Mouse (Mus musculus): ENCODE measurements around the gene Mkln1. TPM values are rescaled to one million over a fixed set of nuclear protein-coding genes. Genes with fewer than 3 reads are reported as not detected.
"Not testable (repeated sequence)": the region's sequence is repeated elsewhere in the genome, so short reads cannot be mapped to it uniquely, and the experiment has no call there.

Mkln1 gene
- polyA plus RNA-seq, 1 experiment from 2014 or later = 155 TPM

DNA sequence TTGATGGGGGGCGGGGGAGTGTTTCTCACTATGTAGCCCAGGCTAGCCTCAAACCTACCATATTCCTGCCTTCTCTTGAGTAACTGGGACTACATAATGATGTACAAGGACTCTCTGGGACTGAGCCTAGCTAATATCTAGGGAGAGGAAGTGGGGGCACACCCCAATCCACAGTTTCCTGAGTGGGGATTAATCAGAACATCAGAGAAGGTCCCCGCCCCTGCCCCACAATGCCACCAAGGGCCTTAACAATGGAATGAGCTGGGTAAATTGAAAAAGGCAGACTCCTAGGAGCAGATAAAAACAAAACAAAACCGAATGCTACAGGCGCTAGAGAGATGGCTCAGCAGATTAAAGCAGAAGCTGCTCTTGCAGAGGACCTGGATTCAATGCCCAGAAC, 138.7 kb downstream of the Mkln1 start:
- H3K4me2 ChIP-seq = no peak overlapping the region
- no peak for ATAC-seq (ENCODE audit: low read depth)
- H3K27me3 ChIP-seq = no peaks in the 10 kb centered on the region
- WGBS = 86% methylated on average over 4 of the region's 4 CpGs
- H3K9me3 ChIP-seq = no peaks in the 10 kb centered on the region
- H3K9ac ChIP-seq = no peak overlapping the region
- no peak overlapping the region for H3K4me3 ChIP-seq
- no peaks in the 10 kb centered on the region for H3K4me1 ChIP-seq (replicated peaks)
- H3K27ac ChIP-seq (replicated peaks) = no peak overlapping the region
- peaks cover 7% of the 10 kb centered on the region for H3K36me3 ChIP-seq

DNA sequence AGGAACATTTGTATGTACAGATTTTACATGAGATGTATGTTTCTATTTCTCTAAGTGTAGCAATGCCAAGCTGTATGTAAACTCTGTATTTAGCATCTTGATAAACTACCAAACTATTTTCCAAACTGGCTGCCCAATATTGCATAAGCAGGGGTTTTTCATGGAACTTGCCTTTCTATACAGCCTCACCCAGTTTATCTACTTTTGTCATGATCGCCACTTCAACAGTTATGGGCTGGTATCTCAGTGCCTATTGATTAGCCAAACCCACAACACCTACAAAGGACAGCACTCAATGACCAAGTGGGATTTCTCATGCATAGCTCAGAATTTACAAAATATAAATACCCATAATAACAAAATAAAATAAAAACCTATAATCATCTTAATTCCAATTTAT, 139.6 kb downstream of the Mkln1 start:
- peaks cover 3% of the 10 kb centered on the region; the same call in 1 of the 2 replicates for H3K4me1 ChIP-seq (replicated peaks)
- WGBS = 95% methylated on average over 1 of the region's 1 CpGs
- no peak for ATAC-seq (ENCODE audit: low read depth)

DNA sequence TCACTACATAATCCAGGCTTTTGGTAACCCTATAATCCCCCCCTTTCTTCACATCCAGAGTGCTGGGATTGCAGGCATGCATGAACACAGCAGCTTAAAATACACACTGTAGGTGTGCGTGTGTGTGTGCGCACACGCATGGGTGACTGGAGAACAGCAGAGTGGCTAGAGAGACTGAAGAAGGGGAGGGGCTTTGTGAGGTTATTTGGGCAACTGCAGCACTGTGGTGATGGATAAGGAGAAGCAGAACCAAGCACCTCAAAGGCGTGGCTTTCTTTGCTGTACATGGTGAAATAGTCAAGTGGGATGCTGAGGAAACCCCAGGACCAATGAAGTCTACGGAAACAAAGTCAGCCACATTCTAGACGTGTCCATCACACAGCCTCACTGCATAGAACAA, 141.5 kb downstream of the Mkln1 start:
- peaks cover 7% of the 10 kb centered on the region for H3K36me3 ChIP-seq
- no peak for ATAC-seq (ENCODE audit: low read depth)
- H3K9me3 ChIP-seq = no peaks in the 10 kb centered on the region
- H3K27ac ChIP-seq (replicated peaks) = no peak overlapping the region
- peaks cover 3% of the 10 kb centered on the region; the same call in 1 of the 2 replicates for H3K4me1 ChIP-seq (replicated peaks)
- H3K9ac ChIP-seq = no peak overlapping the region
- 92% methylated on average over 6 of the region's 6 CpGs for WGBS
- H3K4me2 ChIP-seq = no peak overlapping the region
- H3K4me3 ChIP-seq = no peak overlapping the region
- no peaks in the 10 kb centered on the region for H3K27me3 ChIP-seq

More for the DNA sequence above, 139.6 kb downstream of the Mkln1 start:
- no peak overlapping the region for H3K27ac ChIP-seq (replicated peaks)
- H3K36me3 ChIP-seq = peaks cover 7% of the 10 kb centered on the region
- H3K9ac ChIP-seq = no peak overlapping the region
- H3K4me3 ChIP-seq = no peak overlapping the region
- H3K9me3 ChIP-seq = no peaks in the 10 kb centered on the region
- no peaks in the 10 kb centered on the region for H3K27me3 ChIP-seq
- no peak overlapping the region for H3K4me2 ChIP-seq

DNA sequence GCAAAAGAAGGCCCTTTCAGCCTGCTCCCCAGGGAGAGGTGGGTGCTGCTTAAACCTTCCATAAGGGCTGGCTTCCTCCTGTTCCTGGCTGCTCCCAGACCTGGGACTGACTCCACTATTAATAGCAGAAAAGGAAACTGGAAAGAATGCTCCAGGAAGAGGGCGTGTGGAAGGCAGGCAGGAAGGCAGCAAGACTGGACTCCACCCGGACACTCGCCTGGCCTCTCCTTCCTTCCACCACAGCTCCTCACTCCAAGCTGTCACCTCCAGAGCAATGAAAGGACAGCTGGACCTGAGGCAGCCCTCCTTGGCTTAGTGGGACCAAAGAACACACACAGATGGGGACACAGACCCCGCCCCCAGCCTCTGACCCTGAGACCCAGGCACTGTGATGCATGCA, 145.8 kb downstream of the Mkln1 start:
- Histone ChIP-seq H3K27me3 (no peaks in the 10 kb centered on the region), H3K4me2 (no peak overlapping the region), H3K36me3 (peaks cover 7% of the 10 kb centered on the region), H3K4me3 (no peak overlapping the region), H3K9me3 (no peaks in the 10 kb centered on the region), H3K4me1 (replicated peaks) (peaks cover 27% of the 10 kb centered on the region), H3K27ac (replicated peaks) (0 out of 2 replicates have a peak overlapping the region, but pooled peaks have one; percentile 23), H3K9ac (no peak overlapping the region)
- 72% methylated on average over 4 of the region's 4 CpGs for WGBS
- ATAC-seq (ENCODE audit: low read depth) = no peak

DNA sequence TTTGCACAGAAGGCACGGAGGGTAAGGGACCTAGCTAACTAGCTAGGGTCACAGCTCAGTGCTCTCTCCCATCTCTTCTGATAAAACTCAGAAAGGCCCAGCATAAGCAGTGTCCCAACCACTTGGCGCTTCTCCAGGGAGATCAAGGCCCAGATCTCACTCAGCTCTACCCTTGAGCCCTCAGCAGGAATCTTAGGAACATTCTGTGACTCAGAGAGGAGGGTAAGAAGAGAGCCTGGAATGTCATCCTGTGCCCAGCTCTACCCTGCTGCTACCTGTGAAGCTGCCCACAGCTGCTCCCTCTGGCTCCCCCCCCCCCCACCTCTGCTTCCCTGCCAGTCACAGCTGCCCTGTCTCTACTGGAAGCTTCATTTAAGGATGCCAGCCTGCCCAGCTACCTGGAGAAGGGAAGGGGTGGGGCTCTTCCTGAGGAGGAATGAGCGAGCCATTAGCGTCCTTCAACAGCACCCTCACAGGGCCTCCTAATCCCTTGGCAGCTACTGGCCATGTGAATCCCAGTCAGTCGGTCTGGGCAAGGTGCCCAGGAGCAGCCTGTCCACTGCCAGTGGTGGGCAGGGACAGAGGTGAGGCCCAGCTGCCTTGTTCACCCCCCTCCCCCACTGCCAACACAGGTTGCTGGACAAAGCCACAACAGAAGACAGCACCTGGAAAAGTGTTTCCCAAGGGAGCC, 151.0 kb downstream of the Mkln1 start:
- Histone ChIP-seq H3K9ac (no peak overlapping the region), H3K27ac (replicated peaks) (peak overlapping the region; percentile 24; the same call in 1 of the 2 replicates), H3K4me2 (no peak overlapping the region), H3K4me3 (no peak overlapping the region), H3K9me3 (no peaks in the 10 kb centered on the region), H3K27me3 (no peaks in the 10 kb centered on the region), H3K36me3 (no peaks in the 10 kb centered on the region), H3K4me1 (replicated peaks) (peaks cover 34% of the 10 kb centered on the region)
- ATAC-seq (ENCODE audit: low read depth) = peak; percentile 64
- WGBS = 65% methylated on average over 5 of the region's 5 CpGs

DNA sequence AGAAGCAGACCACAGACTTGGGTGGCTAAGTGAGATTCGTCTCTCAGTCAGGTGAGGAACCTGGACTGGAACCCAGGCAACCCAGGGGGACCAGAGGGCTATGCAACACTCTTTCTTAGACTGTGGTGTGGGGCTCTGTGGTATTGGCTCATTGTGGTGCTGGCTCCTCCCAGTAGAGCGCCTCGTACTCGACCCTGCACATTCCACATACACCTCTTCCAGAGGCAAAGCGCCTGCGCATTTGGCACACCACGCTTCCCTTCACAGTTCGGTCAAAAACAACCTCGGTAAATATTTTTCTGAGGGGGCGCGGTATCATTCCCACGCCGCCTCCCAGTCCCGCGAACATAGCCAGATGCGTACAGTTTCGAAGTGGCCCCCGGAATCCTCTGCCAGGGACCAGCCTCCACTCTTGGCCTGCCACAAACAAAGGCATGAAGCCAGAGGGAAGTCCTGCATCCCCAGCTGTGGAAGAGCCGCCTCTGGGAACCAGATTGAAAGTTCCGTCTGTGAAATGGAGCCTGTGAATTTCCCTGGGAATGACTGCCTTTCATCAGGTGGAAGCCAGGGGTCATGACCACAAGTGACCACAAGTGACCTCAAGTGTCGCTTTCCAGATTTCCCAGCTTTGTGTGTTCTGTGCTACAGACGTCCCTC, 152.5 kb downstream of the Mkln1 start:
- H3K4me3 ChIP-seq = no peak overlapping the region
- 82% methylated on average over 22 of the region's 22 CpGs for WGBS
- H3K4me2 ChIP-seq = no peak overlapping the region
- H3K27me3 ChIP-seq = no peaks in the 10 kb centered on the region
- H3K36me3 ChIP-seq = no peaks in the 10 kb centered on the region
- no peak overlapping the region for H3K27ac ChIP-seq (replicated peaks)
- H3K4me1 ChIP-seq (replicated peaks) = peaks cover 31% of the 10 kb centered on the region
- H3K9me3 ChIP-seq = no peaks in the 10 kb centered on the region
- H3K9ac ChIP-seq = no peak overlapping the region
- no peak for ATAC-seq (ENCODE audit: low read depth)

DNA sequence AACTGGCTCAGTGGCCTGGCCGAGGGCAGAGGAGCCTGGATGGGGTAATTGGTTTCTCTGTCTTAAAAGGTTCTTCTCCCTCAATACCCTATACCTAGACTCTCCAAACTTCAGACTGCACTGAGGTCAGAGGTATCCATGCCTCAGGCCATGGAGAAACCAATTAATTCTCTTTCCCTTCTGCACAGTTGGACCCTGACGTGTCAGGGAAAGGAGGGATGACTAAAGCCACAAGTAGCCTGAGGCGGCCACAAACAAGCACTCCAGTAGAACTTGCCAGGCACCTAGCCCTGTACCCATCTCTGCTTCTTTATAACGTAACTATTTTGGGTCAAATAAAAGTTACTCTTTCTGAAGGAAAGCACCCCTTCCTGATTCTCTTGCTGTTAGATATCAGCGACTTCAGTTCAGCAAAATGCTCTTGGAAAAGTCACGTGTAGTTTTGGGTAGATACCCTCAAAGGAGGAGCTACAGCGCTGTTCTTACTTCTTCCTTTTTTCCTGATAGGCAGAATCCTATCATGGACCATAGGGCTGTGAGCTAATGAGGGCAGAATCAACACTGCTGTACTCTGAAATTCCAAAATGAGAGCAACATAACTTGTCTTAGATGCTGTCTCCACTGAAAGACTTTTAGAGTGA, 158.0 kb downstream of the Mkln1 start:
- Histone ChIP-seq H3K36me3 (no peaks in the 10 kb centered on the region), H3K4me1 (replicated peaks) (peaks cover 28% of the 10 kb centered on the region), H3K4me3 (no peak overlapping the region), H3K27me3 (no peaks in the 10 kb centered on the region; the same call in 1 of the 2 replicates), H3K9me3 (no peaks in the 10 kb centered on the region), H3K27ac (replicated peaks) (no peak overlapping the region), H3K9ac (no peak overlapping the region), H3K4me2 (no peak overlapping the region)
- 90% methylated on average over 7 of the region's 7 CpGs for WGBS
- ATAC-seq (ENCODE audit: low read depth) = no peak

DNA sequence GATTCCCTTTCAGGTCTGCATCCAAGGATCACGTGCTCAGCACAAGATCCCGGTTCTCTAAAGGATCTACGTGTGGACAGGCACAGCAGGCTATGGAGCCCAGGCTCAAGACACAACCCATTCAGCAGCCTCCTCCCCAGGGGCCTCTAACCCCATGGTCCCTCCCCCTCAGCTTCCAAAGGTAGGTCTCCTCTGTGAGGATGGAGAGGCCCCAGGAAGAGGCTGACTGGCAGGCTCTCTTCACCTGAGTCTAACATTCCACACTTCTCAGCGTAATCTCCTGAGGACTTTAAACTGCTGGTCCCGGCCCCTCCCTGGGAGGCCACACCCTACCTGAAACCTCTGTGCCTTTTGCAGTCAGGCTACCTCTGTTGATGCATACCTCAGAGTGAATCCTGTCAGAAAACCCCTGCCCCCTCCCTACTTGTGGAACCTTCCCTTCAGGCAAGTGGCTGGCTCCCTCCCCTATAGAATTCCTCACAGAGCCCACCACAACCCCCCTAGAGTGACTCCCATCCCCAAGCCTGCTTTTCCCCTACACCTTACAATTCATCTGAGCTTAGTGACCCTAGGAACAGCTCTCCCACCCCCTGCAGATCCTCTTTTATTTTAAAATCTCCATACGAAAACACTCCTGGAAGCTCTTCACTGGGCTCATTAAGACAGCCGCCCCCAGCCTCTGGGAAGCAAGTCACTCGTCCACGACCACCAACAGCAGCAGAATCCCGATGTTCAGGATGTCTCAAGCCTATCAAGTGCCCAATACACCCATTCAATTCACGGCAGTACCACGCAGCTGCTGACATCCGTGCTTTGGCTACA, 161.8 kb downstream of the Mkln1 start:
- no peak for ATAC-seq (ENCODE audit: low read depth)
- H3K9ac ChIP-seq = peak overlapping the region; percentile 43; the same call in 1 of the 2 replicates
- no peaks in the 10 kb centered on the region for H3K9me3 ChIP-seq
- peaks cover 57% of the 10 kb centered on the region for H3K4me1 ChIP-seq (replicated peaks)
- 11% methylated on average over 13 of the region's 13 CpGs for WGBS
- H3K36me3 ChIP-seq = no peaks in the 10 kb centered on the region
- no peaks in the 10 kb centered on the region; the same call in 1 of the 2 replicates for H3K27me3 ChIP-seq
- H3K4me3 ChIP-seq = 0 out of 2 replicates have a peak overlapping the region, but pooled peaks have one; percentile 1
- no peak overlapping the region for H3K27ac ChIP-seq (replicated peaks)
- H3K4me2 ChIP-seq = peak overlapping the region; percentile 93

DNA sequence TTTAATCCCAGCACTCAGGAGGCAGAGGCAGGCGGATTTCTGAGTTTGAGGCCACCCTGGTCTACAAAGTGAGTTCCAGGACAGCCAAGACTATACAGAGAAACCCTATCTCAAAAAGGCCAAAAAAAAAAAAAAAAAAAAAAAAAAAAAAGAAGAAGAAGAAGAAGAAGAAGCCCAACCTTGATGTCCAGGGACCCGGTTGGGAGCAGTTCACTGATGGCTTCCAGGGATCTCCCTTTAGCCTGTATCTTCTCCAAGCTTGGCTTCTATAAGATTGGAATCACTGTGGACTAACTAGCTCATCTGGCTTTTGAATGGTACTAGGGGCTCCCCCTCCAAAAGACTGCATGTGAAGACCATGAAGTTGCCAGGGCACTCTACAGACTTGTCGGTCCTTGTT, 163.4 kb downstream of the Mkln1 start:
- H3K27me3 ChIP-seq; H3K9me3 ChIP-seq; H3K27ac ChIP-seq (replicated peaks); H3K36me3 ChIP-seq; ATAC-seq (ENCODE audit: low read depth): not testable (repeated sequence)
- Histone ChIP-seq H3K4me3 (peak overlapping the region; percentile 87), H3K4me1 (replicated peaks) (peaks cover 58% of the 10 kb centered on the region), H3K4me2 (peak overlapping the region; percentile 93), H3K9ac (peak overlapping the region; percentile 91)
- WGBS = 66% methylated on average over 3 of the region's 3 CpGs

DNA sequence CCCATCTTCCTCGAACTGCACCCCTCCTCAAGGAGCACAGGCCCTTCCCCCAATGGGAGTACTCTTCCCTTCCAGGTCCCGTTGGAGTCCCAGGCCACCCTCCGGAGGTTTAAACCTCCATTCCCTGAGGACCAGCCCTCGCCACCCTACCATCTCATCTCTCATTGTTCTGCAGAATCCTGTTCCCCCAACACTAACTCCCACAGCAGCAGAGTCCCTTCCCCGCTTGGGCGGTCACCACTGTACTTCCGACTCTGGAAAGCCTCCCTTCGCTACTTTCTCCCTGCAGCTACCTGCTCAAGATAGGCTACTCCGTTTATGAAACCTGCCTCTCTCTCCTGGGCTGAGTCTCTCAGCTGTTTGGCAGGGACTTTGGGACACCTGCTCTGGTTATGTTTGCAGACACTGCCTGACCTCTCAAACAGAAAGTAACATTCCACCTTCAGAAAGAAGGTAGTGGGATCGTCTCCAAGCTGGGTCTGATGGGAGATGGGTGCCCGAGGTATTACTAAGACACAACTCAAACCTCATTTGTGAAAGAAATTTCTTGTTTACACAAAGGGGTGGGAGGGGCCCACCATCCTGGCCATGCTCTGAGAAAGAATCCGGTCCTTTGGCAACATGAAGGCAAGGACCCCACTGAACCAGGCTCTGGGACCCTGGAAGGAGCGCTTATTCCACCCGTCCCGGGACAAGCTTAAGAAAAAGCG, 164.0 kb downstream of the Mkln1 start:
- Histone ChIP-seq H3K36me3 (no peaks in the 10 kb centered on the region), H3K27me3 (peaks cover 3% of the 10 kb centered on the region; the same call in 1 of the 2 replicates), H3K27ac (replicated peaks) (no peak overlapping the region), H3K9me3 (no peaks in the 10 kb centered on the region), H3K4me2 (peak overlapping the region; percentile 93), H3K4me3 (peak overlapping the region; percentile 87), H3K9ac (peak overlapping the region; percentile 91), H3K4me1 (replicated peaks) (peaks cover 58% of the 10 kb centered on the region)
- ATAC-seq (ENCODE audit: low read depth) = no peak
- 5% methylated on average over 16 of the region's 16 CpGs for WGBS

Measured in neural tube, embryonic 13.5 days (tissue).